Mouse (Mus musculus) gastrocnemius, postnatal 10 days (tissue): Measurements from ENCODE around the gene Nom1. TPM values are rescaled to one million over a fixed set of nuclear protein-coding genes. Genes with fewer than 3 reads are reported as not detected.
"Not testable (repeated sequence)": the region's sequence is repeated elsewhere in the genome, so short reads cannot be mapped to it uniquely, and the experiment has no call there.

Experiments
- DNase-seq: peaks from one replicate; pipeline ENCODE4 v3.0.0; 2021; ENCODE audit warnings: mixed read lengths
- long read RNA-seq, 2 experiments: library from polyadenylated mRNA; stranded (forward); transcript quantifications; one replicate each; pipeline ENCODE4 v2.0.0; 2021
- total RNA-seq, 2 experiments: library from RNA; stranded (reverse); gene quantifications; 2 replicates each; pipeline ENCODE4 v1.2.3; 2021

The Nom1 gene
- total RNA-seq = 10 to 100 TPM; 11.8 to 13.6 TPM
- long read RNA-seq, experiment 1, full-length matches to known transcripts = 25 of 30 reads
- long read RNA-seq, experiment 1, partial matches to known transcripts = 2 of 30 reads
- long read RNA-seq, experiment 1, other reads (novel, unspliced or antisense) = 3 of 30 reads
- long read RNA-seq, experiment 2, full-length matches to known transcripts = 15 of 20 reads
- long read RNA-seq, experiment 2, partial matches to known transcripts = 1 of 20 reads
- long read RNA-seq, experiment 2, other reads (novel, unspliced or antisense) = 4 of 20 reads

DNA sequence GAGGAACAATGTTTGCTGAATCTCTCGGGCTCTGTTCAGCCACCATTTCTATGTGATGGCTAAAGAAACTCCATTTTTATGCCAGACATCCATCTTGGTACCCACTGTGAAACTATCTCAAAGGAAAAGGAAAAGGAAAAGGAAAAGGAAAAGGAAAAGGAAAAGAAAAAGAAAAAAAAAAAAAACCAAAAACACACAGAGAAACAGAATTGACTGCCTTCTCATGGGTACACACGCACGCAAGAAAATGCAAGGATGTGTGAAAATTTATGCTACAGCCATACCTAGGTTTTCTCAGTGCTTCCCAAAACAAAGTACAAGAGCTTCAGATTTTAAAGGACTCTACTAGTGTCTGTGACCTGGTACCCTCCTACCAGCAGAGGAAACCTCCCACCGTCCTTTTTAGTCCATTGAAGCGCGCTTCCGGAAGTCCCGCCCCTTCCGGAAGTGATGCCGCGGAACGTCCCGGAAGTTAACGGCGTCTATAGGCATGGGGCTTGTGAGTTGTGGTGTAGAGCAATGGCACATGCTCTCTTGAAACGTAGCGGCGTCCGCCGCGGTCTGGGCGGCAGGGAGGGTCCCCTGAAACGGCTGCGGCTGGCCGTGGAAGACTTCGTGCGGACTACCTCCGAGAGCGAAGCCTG, at the start of gene Nom1:
Gene Nom1, plus strand, starts transcription at position 437 of the 644 bp plus-strand sequence.
- peak; percentile 87 for DNase-seq

DNA sequence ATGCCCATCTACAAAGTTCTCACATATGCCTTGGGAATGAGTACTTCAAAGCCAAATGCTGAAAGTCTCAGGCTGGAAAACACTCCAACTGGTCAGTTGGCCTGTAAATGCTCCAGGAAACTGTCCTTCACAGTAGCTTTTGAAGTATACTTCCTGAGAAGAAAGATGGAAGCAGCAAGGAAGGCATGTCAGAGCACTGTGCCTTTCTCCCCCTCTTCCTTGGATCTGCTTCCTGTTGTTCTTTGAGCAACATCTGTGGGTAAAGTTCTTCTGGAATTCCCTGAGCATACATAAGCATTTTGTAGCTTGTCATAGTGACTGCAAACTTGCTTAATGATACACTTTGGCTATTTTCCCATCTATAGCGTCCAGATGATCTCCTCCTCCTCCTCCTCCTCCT, 46.9 kb upstream of the Nom1 start:
- no peak for DNase-seq

DNA sequence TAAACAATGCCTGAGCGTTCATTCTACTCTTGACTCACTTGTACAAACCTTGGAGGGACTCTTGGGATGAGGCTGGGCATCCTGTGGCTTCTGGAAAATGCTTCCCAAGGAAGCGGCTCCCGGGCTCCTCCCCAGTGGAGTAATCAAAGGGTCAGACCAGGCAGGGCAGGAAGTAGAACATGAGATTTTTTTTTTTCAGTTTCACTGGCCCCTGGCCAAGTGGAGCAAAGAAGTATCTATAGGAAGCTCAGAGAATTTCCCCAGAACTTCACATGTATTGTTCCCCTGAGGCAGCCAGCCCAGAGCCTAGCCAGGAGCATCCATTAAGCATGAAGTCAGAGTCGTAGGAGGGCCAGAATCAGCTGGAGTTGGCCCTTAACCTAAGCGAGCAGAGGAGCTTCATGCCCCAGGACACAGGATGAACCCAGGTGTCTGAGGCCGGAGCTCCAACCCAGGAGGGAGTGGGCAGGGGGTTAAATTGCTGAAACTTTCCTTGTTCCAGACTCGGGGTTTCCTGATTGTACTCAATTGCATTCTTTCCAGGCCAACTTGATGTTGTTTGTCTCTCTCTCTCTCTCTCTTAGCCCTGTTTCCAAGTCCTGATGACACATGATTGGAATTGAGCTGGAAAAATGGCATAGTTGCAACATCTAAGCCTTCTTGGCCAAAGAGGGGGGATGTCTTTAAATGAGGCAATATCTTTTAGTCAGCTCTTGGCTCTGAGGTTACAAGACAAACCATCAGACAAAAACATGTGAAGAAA, 46.1 kb upstream of the Nom1 start:
- peak; percentile 10 for DNase-seq

DNA sequence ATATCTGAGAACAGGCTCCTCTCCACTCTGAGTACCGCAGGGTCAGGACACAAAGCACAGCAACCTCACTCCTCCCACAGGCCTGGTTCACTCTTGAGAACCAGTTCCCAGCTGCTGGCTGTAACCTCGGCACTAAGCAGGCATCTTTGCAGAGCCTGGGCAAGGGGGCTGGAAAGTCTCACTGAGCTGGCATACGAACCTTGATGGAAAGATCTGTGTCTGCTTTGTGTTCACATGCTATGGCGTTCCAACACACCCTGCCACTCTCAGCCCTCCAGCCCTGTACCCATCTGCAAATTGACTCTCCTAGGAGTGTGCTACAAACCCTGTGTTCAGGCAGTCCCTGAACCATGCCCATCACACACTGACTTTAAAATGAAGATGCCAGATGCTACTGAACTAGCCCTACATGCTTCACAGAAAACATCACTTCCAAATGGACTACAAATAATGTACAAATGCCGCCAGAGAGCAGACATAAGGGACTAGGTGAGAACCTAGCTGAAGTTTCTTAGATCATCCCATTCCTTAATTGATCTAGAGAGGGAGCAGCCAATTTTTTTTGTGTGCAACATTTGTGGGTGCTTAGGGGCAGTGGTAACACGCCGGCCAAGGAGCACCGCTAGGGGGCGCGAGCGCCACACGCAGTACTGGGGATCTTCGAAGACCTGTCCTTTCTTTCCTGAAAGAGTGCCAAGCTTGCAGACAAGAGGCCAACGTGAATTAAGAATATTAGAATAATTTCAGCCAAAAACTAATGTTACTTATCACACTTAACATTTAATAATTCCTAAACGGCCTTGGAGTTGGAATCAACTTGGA, 45.3 kb upstream of the Nom1 start:
- DNase-seq = peak; percentile 90

DNA sequence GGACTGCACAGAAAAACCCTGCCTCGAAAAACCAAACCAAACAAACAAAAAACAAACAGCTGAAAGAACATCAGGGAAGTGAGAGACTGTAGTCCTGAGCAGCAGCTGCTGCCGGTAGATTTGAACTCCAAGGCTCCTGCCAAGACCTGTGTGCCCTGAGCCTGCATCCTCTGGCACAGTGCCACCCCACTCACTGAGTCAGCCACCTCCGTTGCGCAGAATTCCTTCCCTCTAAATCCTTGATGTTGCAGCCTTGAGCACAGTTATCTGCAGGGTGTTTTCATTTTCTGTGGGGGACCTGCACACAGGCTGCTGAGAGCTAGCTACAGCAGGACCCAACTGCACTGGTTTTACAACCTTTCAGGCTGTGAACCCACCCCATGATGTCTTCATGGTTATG, 36.0 kb upstream of the Nom1 start:
- DNase-seq = peak; percentile 10

DNA sequence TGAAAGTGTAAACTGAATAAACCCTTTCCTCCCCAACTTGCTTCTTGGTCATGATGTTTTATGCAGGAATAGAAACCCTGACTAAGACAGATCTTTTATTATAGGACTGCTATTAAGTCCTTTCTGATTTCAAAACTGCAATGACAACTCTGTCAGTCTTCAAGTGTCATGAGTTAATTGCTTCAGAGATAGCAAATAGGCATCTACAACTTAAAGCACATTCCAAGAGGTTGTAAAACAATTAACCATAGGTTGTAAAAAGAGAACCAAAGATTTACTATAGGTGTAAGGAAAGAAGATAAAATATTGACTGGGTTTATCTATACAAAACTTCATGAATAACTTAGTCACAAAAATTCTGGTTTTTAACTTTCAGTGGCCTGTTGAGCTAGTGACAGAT, 23.6 kb upstream of the Nom1 start:
- no peak for DNase-seq

DNA sequence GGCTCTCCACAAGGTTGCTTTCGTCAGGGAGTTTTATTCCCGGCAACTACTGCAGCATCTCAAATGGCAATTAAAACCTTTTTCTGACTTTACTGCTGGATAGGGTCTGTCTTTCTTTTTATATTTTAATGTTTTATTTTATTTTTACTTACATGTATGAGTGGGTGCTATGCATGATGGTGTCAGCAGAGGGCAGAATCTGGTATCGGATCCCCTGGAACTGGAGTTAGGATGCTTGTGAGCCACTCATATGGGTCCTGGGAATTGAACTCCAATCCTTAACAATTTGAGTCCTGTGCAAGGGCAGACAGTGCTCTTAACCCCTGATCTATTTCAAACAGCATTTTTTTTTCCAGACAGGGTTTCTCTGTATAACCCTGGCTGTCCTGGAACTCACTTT, 21.4 kb upstream of the Nom1 start:
- DNase-seq = no peak

DNA sequence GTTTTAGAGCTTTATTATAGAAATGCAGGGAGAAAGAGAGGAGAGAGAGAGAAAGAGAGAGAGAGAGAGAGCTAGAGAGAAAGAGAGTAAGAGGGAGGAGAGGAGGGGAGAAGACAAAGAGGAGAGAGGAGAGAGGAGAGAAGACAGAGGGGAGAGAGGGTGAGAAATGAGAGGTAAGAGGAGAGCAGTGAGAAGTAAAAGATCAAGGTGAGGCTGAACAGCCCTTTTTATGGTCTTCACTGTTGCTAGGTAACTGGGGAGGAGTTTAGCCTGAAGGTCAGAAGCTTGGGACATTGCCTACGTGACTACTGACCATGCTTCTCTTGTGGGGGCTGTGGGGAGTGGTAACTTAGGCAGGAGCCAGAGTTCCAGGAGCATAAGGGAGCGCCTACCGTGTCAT, 11.1 kb upstream of the Nom1 start:
- not testable (repeated sequence) for DNase-seq

DNA sequence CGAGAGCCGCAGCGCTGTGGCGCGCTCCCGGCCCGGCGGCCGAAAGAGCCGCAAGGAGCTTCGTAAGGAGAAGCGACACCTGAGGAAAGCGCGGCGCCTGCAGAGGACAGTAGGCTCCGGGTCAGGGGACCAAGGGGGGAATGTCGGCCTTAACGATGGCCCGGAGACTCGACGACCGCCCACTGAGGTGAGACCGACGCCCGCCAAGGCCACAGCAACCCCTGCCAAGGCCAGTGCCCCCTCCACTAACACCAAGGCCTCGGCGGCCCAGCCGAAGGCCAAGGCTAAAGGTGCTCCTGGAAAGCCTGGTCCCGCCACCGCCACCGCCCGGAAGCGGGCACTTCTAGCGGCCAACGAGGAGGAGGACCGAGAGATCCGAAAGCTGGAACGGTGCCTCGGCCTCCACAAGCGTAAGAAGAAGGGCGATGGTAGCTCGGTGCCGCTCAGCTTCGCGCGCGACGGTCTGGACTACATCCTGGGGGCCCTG, 451 bp downstream of the Nom1 start:
- DNase-seq = peak; percentile 54

DNA sequence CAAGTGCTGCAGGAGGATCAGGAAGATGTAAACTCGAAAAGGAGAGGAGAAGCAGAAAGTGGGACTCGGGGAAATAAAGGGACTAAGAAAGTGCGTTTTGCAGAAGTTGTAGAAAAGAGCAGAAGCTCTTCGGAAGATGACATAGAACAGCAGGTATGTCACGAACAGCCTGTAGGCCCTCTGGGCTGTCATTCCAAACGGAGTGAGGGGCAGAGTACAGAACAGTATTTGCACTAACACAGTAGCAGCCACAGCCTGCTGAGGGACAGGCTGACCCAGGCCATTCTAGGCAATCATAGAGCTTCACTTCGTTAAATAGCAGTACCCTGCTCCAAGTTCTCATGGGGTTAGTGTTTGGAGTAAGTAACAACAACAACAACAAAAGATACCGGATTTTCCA, 1.0 kb downstream of the Nom1 start:
- no peak for DNase-seq

DNA sequence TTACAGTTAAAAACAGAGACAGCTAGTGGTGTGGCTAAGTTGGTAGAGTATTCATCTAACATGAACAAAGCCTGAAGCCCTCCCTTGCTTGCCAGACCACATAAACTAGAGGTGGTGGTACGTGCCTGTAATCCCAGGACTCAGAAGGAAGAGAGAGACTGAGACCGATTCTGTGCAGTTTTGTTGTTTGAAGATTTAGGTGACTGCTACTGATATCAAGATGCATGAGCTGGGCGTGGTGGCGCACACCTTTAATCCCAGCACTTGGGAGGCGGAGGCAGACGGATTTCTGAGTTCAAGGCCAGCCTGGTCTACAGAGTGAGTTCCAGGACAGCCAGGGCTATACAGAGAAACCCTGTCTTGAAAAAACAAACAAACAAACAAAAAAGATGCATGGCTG, 2.3 kb downstream of the Nom1 start:
- DNase-seq = not testable (repeated sequence)

DNA sequence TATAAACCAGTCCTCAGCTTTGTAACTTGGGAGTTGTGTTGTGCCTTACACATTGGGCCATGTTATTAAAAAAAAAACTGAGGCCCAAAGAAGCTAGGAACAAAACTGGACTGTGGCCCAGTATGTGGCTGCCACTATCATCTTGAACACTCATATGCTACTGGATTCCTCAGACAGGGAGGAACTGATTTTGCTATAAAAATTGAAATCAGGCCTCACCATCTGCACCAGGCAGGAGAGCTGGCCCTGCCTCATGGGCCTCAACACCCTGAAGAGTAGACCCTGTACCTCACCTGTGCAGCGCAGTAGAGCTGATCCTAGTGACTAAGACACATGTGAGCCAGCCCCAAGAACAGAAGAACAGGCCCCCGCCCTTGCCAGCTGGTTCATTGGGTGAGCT, 10.8 kb downstream of the Nom1 start:
- DNase-seq = no peak

DNA sequence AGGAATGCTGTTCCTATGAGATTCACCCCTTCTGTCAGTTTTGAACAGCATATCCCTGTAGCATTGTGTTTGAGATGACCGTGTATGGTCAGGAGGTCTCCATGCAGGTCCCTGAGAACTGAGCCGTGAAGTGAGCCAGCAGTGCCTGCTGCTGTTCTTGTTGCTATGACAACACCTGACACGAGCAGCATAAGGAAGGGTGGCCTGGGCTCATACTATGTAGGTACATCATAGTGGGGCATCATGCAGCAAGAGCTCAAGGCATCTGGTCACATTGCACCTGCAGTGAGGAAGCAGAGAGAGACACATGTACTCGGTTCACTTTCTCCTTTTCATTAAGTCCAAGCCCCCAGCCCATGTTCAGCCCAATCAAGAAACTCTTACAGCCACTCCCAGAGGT, 17.9 kb downstream of the Nom1 start:
- DNase-seq = no peak

DNA sequence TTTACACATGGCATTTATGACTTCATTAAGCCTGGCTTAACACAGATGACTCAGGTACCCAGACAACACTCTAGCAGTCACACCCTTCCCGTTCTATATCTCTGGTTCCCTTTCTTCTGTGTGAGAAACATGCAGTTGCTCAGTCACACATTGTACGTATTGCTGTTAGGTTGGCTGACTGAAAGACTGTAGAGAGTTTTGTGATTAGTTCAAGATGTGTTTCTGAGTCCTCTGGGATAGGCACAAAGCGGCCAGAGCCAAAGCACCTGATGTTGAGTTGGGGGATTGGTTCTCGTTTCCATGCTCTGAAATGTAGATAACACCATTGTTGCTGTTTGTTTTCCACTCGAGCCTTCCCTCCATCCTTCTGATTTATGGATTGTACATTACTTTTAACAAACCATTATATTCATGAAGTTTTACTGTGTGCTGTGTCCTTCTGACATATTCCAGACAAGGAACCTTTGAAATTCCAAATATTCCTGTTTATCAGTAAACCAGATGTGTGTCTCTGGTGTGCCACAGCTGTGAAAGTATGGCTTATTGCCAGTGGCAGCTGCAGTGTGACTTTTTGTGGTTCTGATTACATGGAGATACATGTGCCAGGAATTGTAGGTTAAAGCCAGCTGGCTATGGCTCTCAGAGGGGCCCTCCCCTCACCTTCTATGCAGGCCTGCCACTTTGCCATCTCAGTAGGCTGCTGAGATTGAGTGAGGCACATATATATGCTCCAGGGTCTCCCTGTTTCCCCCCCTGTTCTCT, 22.6 kb downstream of the Nom1 start:
- no peak for DNase-seq

DNA sequence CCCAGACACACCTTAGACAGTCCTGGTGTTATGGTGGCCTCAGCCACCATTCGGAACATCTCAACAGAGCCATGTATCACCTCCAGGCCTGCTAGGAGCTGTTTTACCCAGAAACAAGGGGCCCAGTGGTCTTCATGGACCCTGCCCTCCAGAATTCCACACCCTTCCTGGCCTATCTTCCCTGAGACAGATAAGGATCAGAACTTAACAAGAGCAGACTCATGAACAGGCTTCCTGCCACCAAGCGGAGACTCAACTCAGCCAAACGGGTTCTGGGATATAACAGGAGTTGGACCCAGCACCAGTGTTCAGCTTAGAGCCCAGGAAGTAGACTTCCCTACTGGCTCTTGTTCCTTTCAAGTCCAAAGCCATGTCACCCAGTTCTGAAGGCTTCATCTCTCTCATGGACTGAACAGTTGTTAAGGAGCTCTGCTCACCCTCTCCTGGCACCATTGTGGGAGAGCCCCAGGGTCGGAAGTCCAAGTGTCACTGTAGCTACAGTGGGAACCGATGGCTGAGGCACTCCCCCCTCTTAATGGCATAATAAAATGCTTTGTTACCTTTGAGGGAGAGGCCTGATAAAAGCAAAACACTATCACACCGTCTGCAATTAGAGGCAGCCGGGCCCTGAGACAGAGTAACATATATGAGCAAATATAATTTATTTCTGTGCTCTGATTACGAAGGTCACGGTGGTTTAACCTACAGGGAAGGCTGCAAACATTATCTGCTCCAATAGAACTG, 28.7 kb downstream of the Nom1 start:
- no peak for DNase-seq

DNA sequence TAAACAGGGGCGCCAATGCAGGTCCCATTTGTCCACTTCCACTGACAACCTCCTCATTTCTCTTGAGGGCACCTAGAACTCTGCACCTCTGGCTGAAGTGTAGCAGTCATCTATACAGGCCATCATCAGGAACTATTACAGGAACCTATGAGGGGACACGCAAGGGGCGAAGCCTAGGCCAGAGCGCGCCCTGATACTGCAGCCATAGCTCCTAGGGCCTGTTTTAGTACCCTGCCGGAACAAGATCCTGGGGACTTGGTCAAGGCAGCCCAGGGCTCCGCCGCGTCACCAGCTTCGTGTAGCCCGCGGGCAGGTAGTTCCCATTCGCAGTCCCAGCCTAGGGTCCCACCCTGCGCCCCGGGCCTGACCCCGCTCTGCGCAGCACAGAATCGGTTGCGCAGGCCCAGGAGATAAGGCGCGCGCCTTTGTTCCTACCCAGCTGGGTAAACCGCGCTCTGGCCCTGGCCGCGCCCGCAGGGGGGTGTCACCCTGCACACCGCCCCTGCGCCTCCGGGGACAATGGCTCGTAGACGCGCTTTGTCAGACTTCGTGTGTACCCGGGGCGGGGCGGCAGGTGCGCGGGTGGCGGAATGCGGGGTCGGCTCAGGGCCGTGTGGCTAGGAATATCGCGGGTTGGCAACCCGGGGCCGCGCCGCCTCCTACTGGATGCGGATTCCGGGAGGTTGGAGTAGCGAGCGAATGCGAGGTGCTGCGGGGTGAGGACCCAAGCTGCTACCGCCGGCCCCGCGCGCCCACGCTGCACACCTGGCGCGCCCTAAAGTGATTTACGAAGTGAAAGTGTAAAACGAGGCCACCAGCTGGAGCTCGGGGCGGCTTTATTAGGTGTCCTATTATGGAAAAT, 33.3 kb downstream of the Nom1 start:
- no peak for DNase-seq

DNA sequence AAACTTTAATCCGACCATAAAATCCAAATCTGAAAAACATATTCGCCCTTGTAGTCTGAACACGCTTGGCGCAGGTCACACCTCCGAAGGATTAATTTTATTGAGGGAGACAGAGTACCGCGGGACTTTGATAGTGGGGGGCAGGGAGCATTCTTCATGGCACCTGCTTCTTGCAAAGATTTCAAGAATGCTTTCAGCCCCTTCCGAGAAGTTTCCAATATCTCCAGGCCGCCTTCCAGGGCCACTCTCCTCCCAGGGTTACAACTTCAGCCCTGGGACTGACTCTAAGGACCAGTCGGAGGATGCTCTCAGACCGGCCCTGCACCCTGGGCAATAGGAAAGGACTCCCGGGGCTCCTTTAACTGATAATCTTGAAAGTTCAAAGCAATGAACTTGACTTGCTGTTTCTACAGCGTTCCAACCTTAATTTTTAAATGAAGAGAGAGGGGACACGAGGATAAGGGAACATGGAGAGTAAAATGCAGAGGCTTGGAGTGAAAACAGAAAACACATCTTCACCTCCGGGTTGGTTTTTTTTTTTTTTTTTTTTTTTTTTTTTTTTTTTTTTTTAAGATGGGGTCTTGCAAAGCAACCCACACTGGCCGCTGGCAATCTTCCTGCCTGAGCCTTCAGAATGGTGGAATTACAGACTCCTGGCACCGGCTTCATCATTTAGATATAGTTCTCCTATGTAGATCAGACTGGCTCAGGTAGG, 34.0 kb downstream of the Nom1 start:
- no peak for DNase-seq

DNA sequence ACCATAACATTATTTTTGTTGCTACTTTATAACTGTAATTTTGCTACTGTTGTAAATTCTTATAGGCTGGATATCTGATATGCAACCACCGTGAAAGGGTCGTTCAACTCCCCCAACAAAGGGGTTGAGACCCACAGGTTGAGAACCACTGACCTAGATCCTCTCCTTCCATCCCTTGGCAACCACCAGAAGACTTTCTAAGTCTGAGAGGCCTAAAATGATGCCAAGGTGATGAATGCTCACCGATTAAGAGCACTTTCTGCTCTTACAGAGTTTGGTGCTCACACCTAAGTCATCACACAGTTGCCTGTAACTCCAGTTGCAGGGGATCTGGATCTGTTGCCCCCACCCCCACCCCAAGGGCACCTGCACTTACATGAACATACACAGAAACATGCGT, 35.0 kb downstream of the Nom1 start:
- no peak for DNase-seq

DNA sequence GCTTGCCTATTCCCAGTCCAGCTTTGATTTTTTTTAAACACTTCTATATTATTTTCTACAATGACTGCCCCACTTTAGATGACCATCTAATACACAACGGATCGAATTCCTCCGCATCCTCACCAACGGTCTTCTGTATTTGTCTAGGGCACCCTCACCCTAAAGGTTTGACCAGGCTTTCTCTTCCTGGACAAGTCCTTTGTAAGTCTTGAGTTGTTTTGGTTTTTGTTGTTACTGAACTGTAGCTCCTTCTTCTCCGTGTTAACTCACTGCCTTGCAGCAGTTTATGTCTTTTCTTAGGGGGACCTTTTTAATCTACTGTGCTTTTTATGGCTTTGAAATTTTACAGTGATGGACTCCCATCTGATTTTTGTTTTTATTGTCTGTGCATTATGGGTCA, 35.8 kb downstream of the Nom1 start:
- no peak for DNase-seq
